Mouse (Mus musculus): ENCODE measurements around the gene Znrf1.

Gene Znrf1

DNA sequence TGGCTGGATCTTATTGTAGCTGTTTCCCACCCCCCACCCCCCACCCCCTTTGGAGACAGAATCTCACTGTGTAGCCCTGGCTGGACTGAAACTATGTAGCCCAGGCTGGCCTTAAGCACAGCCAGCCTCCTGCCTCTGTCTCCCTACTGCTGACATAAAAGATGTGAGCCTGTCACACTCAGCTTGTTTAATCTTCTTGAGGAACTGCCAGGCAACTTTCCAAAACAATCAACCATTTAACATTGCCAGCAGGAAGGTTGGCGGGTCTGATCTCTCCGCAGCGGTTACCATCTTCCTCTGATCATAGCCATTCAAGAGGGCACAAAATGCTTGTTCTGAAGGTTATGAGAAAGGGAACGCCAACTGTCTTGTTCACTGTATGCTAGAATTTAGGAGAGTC is 2.4 kb upstream of the Znrf1 start:
- DNase-seq (ENCODE audit: low read depth, low spot score), result no peak

GRCm38 (mm10) chr8:111535491-111535890 is 406 bp upstream of the Znrf1 start:
- no peak for DNase-seq (ENCODE audit: low read depth, low spot score)

DNA sequence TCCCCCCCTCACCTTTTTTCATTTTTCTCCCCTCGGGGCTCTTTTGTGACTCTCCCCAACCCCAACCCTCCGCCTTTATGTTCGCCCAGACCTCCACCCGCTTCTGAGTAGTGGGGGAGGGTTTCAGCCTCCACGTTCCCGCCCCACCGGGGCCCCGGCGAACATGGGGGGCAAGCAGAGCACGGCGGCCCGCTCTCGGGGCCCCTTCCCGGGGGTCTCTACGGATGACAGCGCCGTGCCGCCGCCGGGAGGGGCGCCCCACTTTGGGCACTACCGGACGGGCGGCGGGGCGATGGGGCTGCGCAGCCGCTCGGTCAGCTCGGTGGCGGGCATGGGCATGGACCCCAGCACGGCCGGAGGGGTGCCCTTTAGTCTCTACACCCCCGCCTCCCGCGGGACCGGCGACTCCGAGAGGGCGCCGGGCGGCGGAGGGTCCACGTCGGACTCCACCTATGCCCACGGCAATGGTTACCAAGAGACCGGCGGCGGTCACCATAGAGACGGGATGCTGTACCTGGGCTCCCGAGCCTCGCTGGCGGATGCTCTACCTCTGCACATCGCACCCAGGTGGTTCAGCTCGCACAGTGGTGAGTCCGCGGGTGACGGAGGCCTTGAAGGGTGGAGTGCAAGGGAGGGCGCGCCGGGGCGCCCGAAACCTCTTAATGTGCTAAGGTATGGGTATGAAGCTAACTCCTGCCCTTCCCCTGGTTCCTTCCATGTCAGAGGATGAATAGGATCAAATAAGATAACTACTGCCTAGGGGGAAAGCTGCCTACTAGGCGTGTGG is 1.3 kb downstream of the Znrf1 start:
- DNase-seq (ENCODE audit: low read depth, low spot score), result peak; percentile 83

GRCm38 (mm10) chr8:111537765-111538158 is 1.9 kb downstream of the Znrf1 start:
- DNase-seq (ENCODE audit: low read depth, low spot score), result no peak

GRCm38 (mm10) chr8:111538194-111538593 is 2.3 kb downstream of the Znrf1 start:
- peak; percentile 39 for DNase-seq (ENCODE audit: low read depth, low spot score)

- DNase-seq (ENCODE audit: low read depth, low spot score), result no peak
Observed at GRCm38 (mm10) chr8:111539422-111540076, 3.7 kb downstream of the Znrf1 start.

DNA sequence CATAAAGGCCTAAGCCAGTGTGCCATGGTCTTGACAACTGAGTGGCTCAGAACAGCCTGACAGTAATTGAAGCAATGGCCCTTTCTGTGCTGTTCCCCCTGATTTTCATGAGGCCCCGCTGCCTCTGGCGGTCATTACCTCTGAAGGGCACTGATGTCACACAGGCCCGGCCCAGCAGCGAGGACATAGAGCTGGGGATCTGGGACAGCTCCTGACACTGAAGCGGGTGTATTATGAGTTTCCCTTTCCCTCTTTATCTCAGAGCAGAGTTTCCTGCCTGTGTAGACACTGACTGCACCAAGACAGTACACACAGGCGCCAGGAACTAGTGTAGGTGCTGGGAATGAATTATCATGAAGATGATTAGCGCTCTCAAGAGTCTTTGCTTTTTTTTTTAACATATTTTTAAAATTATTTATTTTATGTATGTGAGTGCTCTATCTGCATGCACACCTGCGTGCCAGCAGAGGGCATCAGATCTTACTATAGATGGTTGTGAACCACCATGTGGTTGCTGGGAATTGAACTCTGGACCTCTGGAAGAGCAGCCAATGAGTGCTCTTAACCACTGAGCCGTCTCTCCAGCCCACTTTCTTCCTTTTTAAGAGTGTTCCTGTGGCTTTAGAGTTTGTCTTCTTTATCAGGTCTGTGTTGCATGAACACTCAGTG is 7.9 kb downstream of the Znrf1 start:
- no peak for DNase-seq (ENCODE audit: low read depth, low spot score)

- DNase-seq (ENCODE audit: low read depth, low spot score), result no peak
Observed at GRCm38 (mm10) chr8:111545406-111546156, 9.7 kb downstream of the Znrf1 start.

GRCm38 (mm10) chr8:111547144-111547543 is 11.2 kb downstream of the Znrf1 start:
- DNase-seq (ENCODE audit: low read depth, low spot score), result no peak

DNA sequence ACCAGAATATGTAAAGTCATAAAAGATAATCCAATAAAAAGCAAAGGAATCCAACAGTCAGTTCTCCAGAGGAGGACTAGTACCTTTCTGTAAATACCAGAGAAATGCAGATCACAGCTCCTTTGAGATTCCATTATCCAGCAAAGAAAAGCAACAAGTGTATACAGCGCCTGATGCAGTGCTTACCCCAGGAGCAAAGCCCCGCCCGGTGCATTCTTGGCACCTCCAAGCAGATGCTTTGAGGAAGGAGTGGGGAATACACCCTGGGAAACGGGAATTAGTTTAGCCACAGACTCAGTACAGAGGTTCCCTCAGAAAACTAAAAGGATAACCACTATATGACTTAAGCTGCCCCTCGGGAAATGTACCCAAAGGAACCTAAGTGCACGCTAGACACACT is 12.3 kb downstream of the Znrf1 start:
- DNase-seq (ENCODE audit: low read depth, low spot score), result no peak

- DNase-seq (ENCODE audit: low read depth, low spot score), result no peak
Observed at GRCm38 (mm10) chr8:111550002-111550870, 14.3 kb downstream of the Znrf1 start.

DNA sequence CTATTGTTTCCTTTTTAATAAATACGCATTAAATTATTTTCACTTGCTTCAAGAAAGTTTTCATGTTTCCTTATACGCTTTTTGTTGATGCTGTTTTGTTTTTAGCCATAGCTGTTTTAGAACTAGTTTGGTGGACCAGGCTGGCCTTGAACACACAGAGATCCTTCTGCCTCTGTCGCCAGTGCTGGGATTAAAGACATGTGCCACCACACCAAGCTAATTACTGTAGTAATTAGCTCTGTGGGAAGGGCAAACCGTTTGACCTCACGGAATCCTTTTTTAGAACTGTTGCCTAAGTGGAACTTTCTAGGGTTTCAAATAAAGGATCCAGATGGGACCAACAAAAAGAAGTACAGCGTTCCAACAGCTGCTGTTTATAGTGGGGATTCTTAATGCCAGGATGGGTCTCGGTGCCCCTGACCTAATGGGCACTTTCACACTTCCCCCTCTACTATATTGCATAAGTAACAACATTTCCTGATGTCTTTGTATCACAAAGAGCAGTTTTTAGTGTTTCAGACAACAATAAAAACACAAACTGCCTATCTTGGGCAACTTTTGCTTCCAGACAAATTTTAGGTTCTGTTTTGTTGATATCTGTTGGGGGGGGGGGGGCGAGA is 15.7 kb downstream of the Znrf1 start:
- DNase-seq (ENCODE audit: low read depth, low spot score), result no peak

DNA sequence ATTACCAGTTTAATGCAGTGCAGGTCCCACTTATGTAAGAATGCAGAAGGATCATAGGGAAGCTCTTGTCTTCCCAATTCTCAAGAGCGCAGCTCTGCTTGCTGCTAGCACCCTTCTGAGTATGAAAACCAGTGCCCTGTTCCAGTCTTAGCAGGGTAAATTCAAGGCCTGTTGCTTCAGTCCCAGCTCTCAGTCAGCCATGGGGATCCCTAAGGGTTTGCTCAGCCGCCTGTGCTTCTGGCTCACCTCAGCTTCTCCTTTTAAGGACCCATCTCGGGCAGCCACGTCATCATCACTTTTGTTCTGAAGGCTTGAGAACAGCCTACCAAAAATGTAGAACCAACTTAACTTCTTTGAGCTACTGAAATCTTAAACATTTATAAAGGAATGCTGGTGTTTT is 25.9 kb downstream of the Znrf1 start:
- peak; percentile 63 for DNase-seq (ENCODE audit: low read depth, low spot score)

- peak; percentile 49 for DNase-seq (ENCODE audit: low read depth, low spot score)
Observed at GRCm38 (mm10) chr8:111562274-111562803, 26.4 kb downstream of the Znrf1 start.

DNA sequence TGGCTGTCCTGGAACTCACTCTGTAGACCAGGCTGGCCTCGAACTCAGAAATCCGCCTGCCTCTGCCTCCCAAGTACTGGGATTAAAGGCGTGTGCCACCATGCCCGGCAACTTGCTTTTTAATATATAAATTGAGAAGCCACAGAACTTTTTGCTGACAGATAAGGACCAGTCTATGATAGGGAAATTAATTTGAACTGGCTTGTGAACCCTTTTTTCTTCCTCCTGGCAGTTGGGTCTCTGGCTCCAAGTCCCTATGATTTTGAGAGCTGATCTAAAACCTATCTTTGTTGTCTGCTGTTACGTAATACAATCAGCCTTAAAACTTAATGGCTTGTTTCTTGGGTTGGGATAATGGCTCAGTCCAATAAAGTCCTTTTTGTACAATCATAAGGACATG is 27.2 kb downstream of the Znrf1 start:
- no peak for DNase-seq (ENCODE audit: low read depth, low spot score)

DNA sequence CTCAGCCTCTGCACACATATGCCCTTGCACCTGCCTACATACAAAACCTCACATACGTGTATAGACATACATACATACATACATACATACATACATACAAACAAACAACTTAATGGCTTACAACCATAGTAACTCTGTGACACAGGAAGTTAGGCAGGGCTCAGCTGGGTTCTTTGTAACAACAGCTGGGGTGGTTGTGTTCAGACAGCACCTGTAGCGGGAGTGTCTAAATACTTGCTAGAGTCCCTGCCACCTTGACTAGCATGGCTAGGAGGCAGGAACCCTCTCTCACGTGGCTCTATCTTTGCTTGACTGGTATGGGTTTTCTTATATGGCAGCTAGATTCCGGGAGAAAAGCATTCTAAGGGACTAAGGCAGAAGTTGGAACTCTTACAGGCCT is 27.8 kb downstream of the Znrf1 start:
- peak; percentile 79 for DNase-seq (ENCODE audit: low read depth, low spot score)

- DNase-seq (ENCODE audit: low read depth, low spot score), result no peak
Observed at GRCm38 (mm10) chr8:111564093-111564492, 28.2 kb downstream of the Znrf1 start.

GRCm38 (mm10) chr8:111565784-111566191 is 29.9 kb downstream of the Znrf1 start:
- DNase-seq (ENCODE audit: low read depth, low spot score), result peak; percentile 47

- peak; percentile 65 for DNase-seq (ENCODE audit: low read depth, low spot score)
Observed at GRCm38 (mm10) chr8:111566326-111566725, 30.4 kb downstream of the Znrf1 start.

GRCm38 (mm10) chr8:111567571-111567970 is 31.7 kb downstream of the Znrf1 start:
- DNase-seq (ENCODE audit: low read depth, low spot score), result no peak
